Mouse (Mus musculus): ENCODE results near the gene Traf4. TPM values are rescaled to one million over a fixed set of nuclear protein-coding genes. Genes with fewer than 3 reads are reported as not detected.

Traf4 gene
- total and polyA plus RNA-seq, 2 experiments from 2014 or later: 71.1 to 89.5 TPM

DNA sequence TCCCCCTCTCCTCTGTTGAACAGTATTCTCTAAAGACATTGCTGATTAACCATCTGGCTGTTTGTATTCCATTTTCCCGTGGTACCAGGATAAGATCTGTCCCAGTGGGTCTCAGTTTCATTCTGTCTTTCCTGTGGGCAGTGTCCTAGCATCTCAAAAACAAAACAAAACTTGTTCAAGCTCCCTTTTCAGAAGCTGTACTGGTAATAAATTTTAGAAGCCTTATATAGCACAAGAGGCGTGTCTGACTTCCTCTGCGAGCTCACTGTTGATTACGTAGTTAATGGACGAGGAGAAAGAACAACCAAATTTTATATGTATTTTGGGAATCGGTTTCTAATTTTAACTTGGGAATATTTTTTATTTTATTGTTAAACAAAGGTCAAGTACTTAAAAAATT lies 39.7 kb downstream of the Traf4 start:
- no peak for TF ChIP-seq CTCF (IDR thresholded peaks at IDR 0.05)
- no peaks in the 10 kb centered on the region for H3K4me1 ChIP-seq (ENCODE audit: insufficient read depth, low read length)
- no peak for ATAC-seq (ENCODE audit: low FRiP score)

DNA sequence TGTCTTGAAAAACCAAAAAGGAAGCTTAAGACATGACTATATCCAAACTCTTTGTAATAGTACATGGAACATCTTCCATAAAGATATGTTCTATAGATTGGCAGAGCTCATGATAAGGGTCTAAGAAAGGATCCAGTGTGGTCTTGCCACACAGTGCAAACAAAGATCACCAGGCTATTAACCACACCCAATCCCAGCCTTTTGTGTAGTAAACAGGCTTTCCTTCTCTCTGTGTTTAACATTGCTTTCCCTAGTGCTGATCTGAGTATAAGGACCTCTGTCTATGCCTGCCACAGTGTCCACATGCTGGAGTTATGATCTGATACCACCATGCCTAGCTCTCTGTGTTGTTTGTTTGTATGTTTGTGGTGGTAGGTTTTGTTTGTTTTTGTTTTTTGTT lies 41.6 kb downstream of the Traf4 start:
- Histone ChIP-seq H3K4me2 (ENCODE audit: low read depth, low read length, poor library complexity, severe bottlenecking) (no peak overlapping the region), H3K4me3 (ENCODE audit: low read depth, low read length) (no peak overlapping the region), H3K9ac (replicated peaks; ENCODE audit: low read length, poor library complexity, severe bottlenecking) (no peak overlapping the region), H3K27ac (ENCODE audit: low read depth, low read length) (no peak overlapping the region), H3K9me3 (ENCODE audit: low read length) (no peaks in the 10 kb centered on the region), H3K4me1 (ENCODE audit: insufficient read depth, low read length) (no peaks in the 10 kb centered on the region), H3K36me3 (ENCODE audit: insufficient read depth, low read length) (no peaks in the 10 kb centered on the region), H3K27me3 (ENCODE audit: insufficient read depth, low read length) (no peaks in the 10 kb centered on the region)
- no peak for TF ChIP-seq CTCF (IDR thresholded peaks at IDR 0.05)
- DNase-seq (ENCODE audit: low spot score) (no peak), ATAC-seq (ENCODE audit: low FRiP score) (no peak)

More for the DNA sequence above, 39.7 kb downstream of the Traf4 start:
- H3K27me3 ChIP-seq (ENCODE audit: insufficient read depth, low read length): no peaks in the 10 kb centered on the region
- no peaks in the 10 kb centered on the region for H3K36me3 ChIP-seq (ENCODE audit: insufficient read depth, low read length)
- no peaks in the 10 kb centered on the region for H3K9me3 ChIP-seq (ENCODE audit: low read length)
- 78% methylated on average over 6 of the region's 6 CpGs for WGBS
- DNase-seq (ENCODE audit: low spot score): no peak
- H3K9ac ChIP-seq (replicated peaks; ENCODE audit: low read length, poor library complexity, severe bottlenecking): no peak overlapping the region
- no peak overlapping the region for H3K4me3 ChIP-seq (ENCODE audit: low read depth, low read length)
- no peak overlapping the region for H3K27ac ChIP-seq (ENCODE audit: low read depth, low read length)
- no peak overlapping the region for H3K4me2 ChIP-seq (ENCODE audit: low read depth, low read length, poor library complexity, severe bottlenecking)

GRCm38 (mm10) chr11:78122815-78123214 lies 42.6 kb downstream of the Traf4 start:
- Histone ChIP-seq H3K36me3 (ENCODE audit: insufficient read depth, low read length) (no peaks in the 10 kb centered on the region), H3K9me3 (ENCODE audit: low read length) (no peaks in the 10 kb centered on the region), H3K27ac (ENCODE audit: low read depth, low read length) (no peak overlapping the region), H3K9ac (replicated peaks; ENCODE audit: low read length, poor library complexity, severe bottlenecking) (no peak overlapping the region), H3K4me3 (ENCODE audit: low read depth, low read length) (no peak overlapping the region), H3K4me2 (ENCODE audit: low read depth, low read length, poor library complexity, severe bottlenecking) (no peak overlapping the region), H3K27me3 (ENCODE audit: insufficient read depth, low read length) (no peaks in the 10 kb centered on the region), H3K4me1 (ENCODE audit: insufficient read depth, low read length) (0 out of 2 replicates have a peak, but pooled peaks cover 2% of the 10 kb centered on the region)
- ATAC-seq (ENCODE audit: low FRiP score) (no peak), DNase-seq (ENCODE audit: low spot score) (no peak)
- no peak for TF ChIP-seq CTCF (IDR thresholded peaks at IDR 0.05)
- 87% methylated on average over 4 of the region's 4 CpGs for WGBS

- no peak overlapping the region for H3K27ac ChIP-seq (ENCODE audit: low read depth, low read length)
- TF ChIP-seq CTCF (IDR thresholded peaks at IDR 0.05): no peak
- no peak overlapping the region for H3K9ac ChIP-seq (replicated peaks; ENCODE audit: low read length, poor library complexity, severe bottlenecking)
- 20% methylated on average over 5 of the region's 5 CpGs for WGBS
- no peaks in the 10 kb centered on the region for H3K27me3 ChIP-seq (ENCODE audit: insufficient read depth, low read length)
- DNase-seq (ENCODE audit: low spot score) (peak; percentile 27), ATAC-seq (ENCODE audit: low FRiP score) (no peak)
- no peak overlapping the region for H3K4me2 ChIP-seq (ENCODE audit: low read depth, low read length, poor library complexity, severe bottlenecking)
- peaks cover 7% of the 10 kb centered on the region for H3K4me1 ChIP-seq (ENCODE audit: insufficient read depth, low read length)
- H3K36me3 ChIP-seq (ENCODE audit: insufficient read depth, low read length): no peaks in the 10 kb centered on the region
- no peaks in the 10 kb centered on the region for H3K9me3 ChIP-seq (ENCODE audit: low read length)
- H3K4me3 ChIP-seq (ENCODE audit: low read depth, low read length): no peak overlapping the region
Observed at GRCm38 (mm10) chr11:78121176-78121575, 44.2 kb downstream of the Traf4 start.

GRCm38 (mm10) chr11:78119898-78120297 lies 45.5 kb downstream of the Traf4 start:
- TF ChIP-seq CTCF (IDR thresholded peaks at IDR 0.05): no peak
- H3K27me3 ChIP-seq (ENCODE audit: insufficient read depth, low read length): no peaks in the 10 kb centered on the region
- H3K36me3 ChIP-seq (ENCODE audit: insufficient read depth, low read length): no peaks in the 10 kb centered on the region
- DNase-seq (ENCODE audit: low spot score) (no peak), ATAC-seq (ENCODE audit: low FRiP score) (no peak)
- H3K4me3 ChIP-seq (ENCODE audit: low read depth, low read length): no peak overlapping the region
- WGBS: 82% methylated on average over 8 of the region's 8 CpGs
- no peak overlapping the region for H3K4me2 ChIP-seq (ENCODE audit: low read depth, low read length, poor library complexity, severe bottlenecking)
- no peak overlapping the region for H3K9ac ChIP-seq (replicated peaks; ENCODE audit: low read length, poor library complexity, severe bottlenecking)
- no peak overlapping the region for H3K27ac ChIP-seq (ENCODE audit: low read depth, low read length)
- peaks cover 7% of the 10 kb centered on the region for H3K4me1 ChIP-seq (ENCODE audit: insufficient read depth, low read length)
- no peaks in the 10 kb centered on the region for H3K9me3 ChIP-seq (ENCODE audit: low read length)

DNA sequence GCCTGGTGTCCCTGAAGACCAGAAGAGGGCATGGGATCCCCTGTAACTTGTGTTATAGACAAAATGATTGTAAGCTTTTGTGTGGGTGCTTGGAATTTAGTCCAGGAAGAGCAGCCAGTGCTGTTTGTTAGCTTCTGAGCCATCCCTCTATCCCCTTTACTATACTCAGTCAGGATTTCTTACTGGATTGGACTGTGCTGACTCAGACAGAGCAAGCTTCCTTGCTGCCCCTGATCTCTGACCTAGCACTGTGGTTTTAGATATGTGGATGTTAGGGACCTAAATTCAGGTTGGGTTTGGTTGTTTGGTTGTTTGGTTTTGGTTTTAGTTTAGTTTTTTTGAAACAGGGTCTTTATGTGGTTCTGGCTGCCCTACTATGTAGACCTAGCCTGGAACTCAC lies 46.9 kb downstream of the Traf4 start:
- Histone ChIP-seq H3K4me2 (ENCODE audit: low read depth, low read length, poor library complexity, severe bottlenecking) (no peak overlapping the region), H3K4me3 (ENCODE audit: low read depth, low read length) (no peak overlapping the region), H3K27me3 (ENCODE audit: insufficient read depth, low read length) (no peaks in the 10 kb centered on the region), H3K9me3 (ENCODE audit: low read length) (no peaks in the 10 kb centered on the region), H3K36me3 (ENCODE audit: insufficient read depth, low read length) (no peaks in the 10 kb centered on the region), H3K4me1 (ENCODE audit: insufficient read depth, low read length) (peaks cover 12% of the 10 kb centered on the region), H3K27ac (ENCODE audit: low read depth, low read length) (no peak overlapping the region), H3K9ac (replicated peaks; ENCODE audit: low read length, poor library complexity, severe bottlenecking) (no peak overlapping the region)
- no peak for TF ChIP-seq CTCF (IDR thresholded peaks at IDR 0.05)
- no peak for DNase-seq (ENCODE audit: low spot score)
- no peak for ATAC-seq (ENCODE audit: low FRiP score)

- Histone ChIP-seq H3K4me3 (ENCODE audit: low read depth, low read length) (peak overlapping the region; percentile 81), H3K9me3 (ENCODE audit: low read length) (no peaks in the 10 kb centered on the region), H3K36me3 (ENCODE audit: insufficient read depth, low read length) (no peaks in the 10 kb centered on the region), H3K4me1 (ENCODE audit: insufficient read depth, low read length) (peaks cover 12% of the 10 kb centered on the region), H3K9ac (replicated peaks; ENCODE audit: low read length, poor library complexity, severe bottlenecking) (peak overlapping the region; percentile 79), H3K27ac (ENCODE audit: low read depth, low read length) (peak overlapping the region; percentile 87), H3K27me3 (ENCODE audit: insufficient read depth, low read length) (no peaks in the 10 kb centered on the region), H3K4me2 (ENCODE audit: low read depth, low read length, poor library complexity, severe bottlenecking) (peak overlapping the region; percentile 68)
- no peak for DNase-seq (ENCODE audit: low spot score)
- 4% methylated on average over 5 of the region's 5 CpGs for WGBS
- TF ChIP-seq CTCF (IDR thresholded peaks at IDR 0.05): no peak
- no peak for ATAC-seq (ENCODE audit: low FRiP score)
Observed at GRCm38 (mm10) chr11:78116146-78116410, 49.3 kb downstream of the Traf4 start.
